Mouse (Mus musculus): ENCODE measurements around the gene Zfp661. TPM values are rescaled to one million over a fixed set of nuclear protein-coding genes. Genes with fewer than 3 reads are reported as not detected.

The Zfp661 gene
- 0.69 and 3.6 TPM in 2 replicates for total RNA-seq (2014; rRNA removed; ENCODE audit: low replicate concordance)
- 1.4 and 1.6 TPM in 2 replicates for polyA plus RNA-seq (2015; fragmentation: Nextera tagmentation; extraction: Ambion mirVana)

DNA sequence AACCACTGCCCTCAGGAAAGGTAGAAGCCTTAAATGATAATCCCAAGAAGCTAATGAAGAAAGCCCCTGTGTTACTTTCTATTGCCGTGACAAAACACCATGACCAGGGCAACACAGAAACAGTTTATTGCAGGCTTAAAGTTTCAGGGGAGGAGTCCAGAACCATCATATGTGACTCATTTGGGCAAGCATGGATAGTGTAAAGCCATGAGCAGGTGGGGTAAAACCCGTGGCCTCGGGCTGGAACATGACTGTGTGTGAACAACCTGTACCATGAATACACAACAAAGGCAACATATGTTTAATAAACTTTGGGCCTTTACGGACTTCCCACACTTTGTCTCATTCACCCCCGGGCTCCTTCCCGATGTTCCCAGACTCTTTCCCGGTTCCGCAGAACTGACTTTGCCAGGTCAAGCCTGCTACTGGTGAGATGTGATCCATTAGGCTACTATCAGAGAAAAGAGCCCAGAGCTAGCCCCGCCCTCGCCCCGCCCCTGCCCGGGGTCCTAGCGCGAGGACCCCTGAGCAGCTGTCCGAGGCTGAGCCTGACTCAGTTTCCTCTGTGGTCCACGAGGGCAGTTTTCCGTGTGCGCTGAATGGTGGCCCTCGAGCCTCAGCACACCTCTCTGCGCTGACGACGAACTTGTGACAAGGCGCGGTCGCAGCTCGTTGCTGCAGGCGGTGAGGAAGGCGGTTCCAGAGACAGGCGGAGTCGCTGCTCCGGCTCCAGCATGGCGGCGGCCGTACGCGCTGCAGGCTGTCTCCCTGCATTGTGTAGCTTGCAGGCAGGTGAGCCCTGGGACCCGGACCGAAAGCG, at the start of gene Zfp661, which contains the start of gene Mrps5:
Zfp661 (minus strand) TSS at position 401 of the 820 bp plus-strand sequence.
Mrps5 (plus strand) TSS at position 529 of the 820 bp plus-strand sequence.
- 5% methylated on average over 39 of the region's 39 CpGs for WGBS
- TF ChIP-seq EP300 (IDR thresholded peaks at IDR 0.05; ENCODE audit: low read depth) = peak; percentile 98
- TF ChIP-seq CTCF (IDR thresholded peaks at IDR 0.05; ENCODE audit: low read depth) = no peak

DNA sequence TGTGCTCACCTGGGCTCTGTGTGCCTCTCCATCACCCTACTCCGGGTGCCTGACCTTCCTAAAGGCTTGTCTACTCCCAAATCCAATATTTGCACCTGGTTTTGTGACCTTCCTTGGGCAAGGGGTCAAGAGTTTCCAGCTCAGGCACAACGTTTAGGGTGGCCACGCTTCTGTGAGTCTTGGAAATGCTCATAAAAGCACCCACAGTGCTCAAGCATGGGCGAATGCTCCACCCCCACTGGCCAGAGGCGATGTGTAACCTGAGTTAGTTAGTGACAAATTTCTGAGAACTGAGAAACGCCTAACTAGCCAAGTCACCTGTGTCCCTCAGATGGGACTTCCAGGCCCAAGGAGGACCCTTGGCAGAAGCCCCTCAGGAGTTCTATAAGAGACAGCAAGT, 48.7 kb upstream of the Zfp661 start:
- Histone ChIP-seq H3K9me3 (replicated peaks; ENCODE audit: control insufficient read depth, low read length) (no peaks in the 10 kb centered on the region), H3K4me1 (ENCODE audit: control insufficient read depth, insufficient read depth) (no peaks in the 10 kb centered on the region), H3K27me3 (ENCODE audit: control insufficient read depth, insufficient read depth, low read length) (no peaks in the 10 kb centered on the region), H3K27ac (ENCODE audit: low read depth) (no peak overlapping the region), H3K4me3 (ENCODE audit: low read depth, low read length) (no peak overlapping the region), H3K36me3 (replicated peaks; ENCODE audit: control insufficient read depth, insufficient read depth, low read length) (no peaks in the 10 kb centered on the region), H3K4me2 (ENCODE audit: low read depth, low read length) (no peak overlapping the region), H3K9ac (replicated peaks; ENCODE audit: low read depth, low read length) (no peak overlapping the region)
- no peak for DNase-seq (ENCODE audit: low spot score)
- no peak for ATAC-seq (ENCODE audit: insufficient read depth, low read depth)
- 64% methylated on average over 6 of the region's 6 CpGs for WGBS
- TF ChIP-seq EP300 (IDR thresholded peaks at IDR 0.05; ENCODE audit: low read depth) = no peak
- no peak for TF ChIP-seq CTCF (IDR thresholded peaks at IDR 0.05; ENCODE audit: low read depth)

More for the DNA sequence above, at the start of gene Zfp661, which contains the start of gene Mrps5:
- peak; percentile 69 for DNase-seq (ENCODE audit: low spot score)
- peak; percentile 77 for ATAC-seq (ENCODE audit: insufficient read depth, low read depth)
- H3K9me3 ChIP-seq (replicated peaks; ENCODE audit: control insufficient read depth, low read length) = no peaks in the 10 kb centered on the region
- peak within 1 kb of the TSS; percentile 86 for H3K27ac ChIP-seq (ENCODE audit: low read depth)
- H3K4me2 ChIP-seq (ENCODE audit: low read depth, low read length) = peak within 1 kb of the TSS; percentile 83
- no peaks in the 10 kb centered on the region for H3K27me3 ChIP-seq (ENCODE audit: control insufficient read depth, insufficient read depth, low read length)
- H3K4me3 ChIP-seq (ENCODE audit: low read depth, low read length) = peak within 1 kb of the TSS; percentile 94
- H3K9ac ChIP-seq (replicated peaks; ENCODE audit: low read depth, low read length) = peak within 1 kb of the TSS; percentile 93
- peaks cover 10% of the 10 kb centered on the region; the same call in 1 of the 2 replicates for H3K36me3 ChIP-seq (replicated peaks; ENCODE audit: control insufficient read depth, insufficient read depth, low read length)
- peaks cover 17% of the 10 kb centered on the region for H3K4me1 ChIP-seq (ENCODE audit: control insufficient read depth, insufficient read depth)

DNA sequence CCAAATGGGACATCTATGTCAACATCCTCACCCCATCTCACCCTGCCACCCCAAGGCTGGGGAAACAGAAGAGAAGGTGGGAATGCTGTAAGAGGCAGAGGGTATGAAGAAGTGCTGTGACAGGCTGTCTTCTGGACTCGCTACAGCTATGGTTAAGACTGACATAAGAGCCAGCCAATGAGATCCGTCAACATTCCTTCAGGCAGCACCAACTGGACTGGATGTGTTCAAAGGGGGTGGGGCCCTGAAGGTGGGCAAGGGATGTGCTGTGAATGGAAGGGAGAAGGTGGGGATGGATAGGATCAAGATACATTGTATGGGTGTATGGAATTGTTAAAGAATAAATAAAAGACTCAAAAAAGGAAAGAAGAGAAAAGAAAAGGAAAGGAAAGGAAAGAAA, 45.7 kb upstream of the Zfp661 start:
- ATAC-seq (ENCODE audit: insufficient read depth, low read depth) (no peak), DNase-seq (ENCODE audit: low spot score) (no peak)
- H3K4me1 ChIP-seq (ENCODE audit: control insufficient read depth, insufficient read depth) = no peaks in the 10 kb centered on the region
- H3K4me3 ChIP-seq (ENCODE audit: low read depth, low read length) = no peak overlapping the region
- 54% methylated on average over 2 of the region's 2 CpGs for WGBS
- no peak overlapping the region for H3K4me2 ChIP-seq (ENCODE audit: low read depth, low read length)
- H3K27me3 ChIP-seq (ENCODE audit: control insufficient read depth, insufficient read depth, low read length) = no peaks in the 10 kb centered on the region
- TF ChIP-seq EP300 (IDR thresholded peaks at IDR 0.05; ENCODE audit: low read depth) (no peak), CTCF (IDR thresholded peaks at IDR 0.05; ENCODE audit: low read depth) (no peak)
- H3K9me3 ChIP-seq (replicated peaks; ENCODE audit: control insufficient read depth, low read length) = no peaks in the 10 kb centered on the region
- H3K36me3 ChIP-seq (replicated peaks; ENCODE audit: control insufficient read depth, insufficient read depth, low read length) = no peaks in the 10 kb centered on the region
- H3K9ac ChIP-seq (replicated peaks; ENCODE audit: low read depth, low read length) = no peak overlapping the region
- H3K27ac ChIP-seq (ENCODE audit: low read depth) = no peak overlapping the region

DNA sequence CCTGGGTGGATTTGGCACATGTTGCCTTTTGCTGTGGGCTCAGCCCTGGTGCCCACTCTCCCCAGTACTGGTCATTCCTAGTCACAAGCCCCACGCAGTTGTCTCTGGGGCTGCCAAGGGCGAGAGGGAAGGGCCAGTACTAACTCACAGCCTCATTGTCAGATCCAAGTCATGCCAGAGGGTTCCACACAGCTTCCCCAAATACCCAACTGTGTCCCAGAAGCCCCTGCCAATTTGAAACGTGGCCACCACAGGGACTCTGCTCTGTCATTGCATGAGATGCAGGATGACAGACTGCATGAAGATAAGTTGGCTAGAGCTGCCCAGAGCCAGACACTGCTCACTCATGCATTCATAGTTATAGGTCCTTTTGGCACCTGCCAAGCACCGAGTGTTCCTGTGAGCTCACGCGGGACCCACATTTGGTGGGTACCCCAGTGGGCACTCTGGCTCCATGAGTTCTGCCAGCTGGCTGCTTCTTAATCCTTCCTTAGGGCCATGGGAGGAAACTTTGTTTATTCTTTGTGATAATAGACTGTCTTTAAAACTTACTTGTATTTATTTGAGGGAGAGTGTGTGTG, 41.2 kb upstream of the Zfp661 start:
- TF ChIP-seq EP300 (IDR thresholded peaks at IDR 0.05; ENCODE audit: low read depth) (no peak), CTCF (IDR thresholded peaks at IDR 0.05; ENCODE audit: low read depth) (no peak)
- H3K4me3 ChIP-seq (ENCODE audit: low read depth, low read length) = no peak overlapping the region
- H3K9me3 ChIP-seq (replicated peaks; ENCODE audit: control insufficient read depth, low read length) = no peaks in the 10 kb centered on the region
- DNase-seq (ENCODE audit: low spot score) = no peak
- no peaks in the 10 kb centered on the region for H3K36me3 ChIP-seq (replicated peaks; ENCODE audit: control insufficient read depth, insufficient read depth, low read length)
- no peak overlapping the region for H3K9ac ChIP-seq (replicated peaks; ENCODE audit: low read depth, low read length)
- no peaks in the 10 kb centered on the region for H3K4me1 ChIP-seq (ENCODE audit: control insufficient read depth, insufficient read depth)
- no peaks in the 10 kb centered on the region for H3K27me3 ChIP-seq (ENCODE audit: control insufficient read depth, insufficient read depth, low read length)
- WGBS = 68% methylated on average over 6 of the region's 6 CpGs
- no peak overlapping the region for H3K27ac ChIP-seq (ENCODE audit: low read depth)
- no peak for ATAC-seq (ENCODE audit: insufficient read depth, low read depth)
- H3K4me2 ChIP-seq (ENCODE audit: low read depth, low read length) = no peak overlapping the region

DNA sequence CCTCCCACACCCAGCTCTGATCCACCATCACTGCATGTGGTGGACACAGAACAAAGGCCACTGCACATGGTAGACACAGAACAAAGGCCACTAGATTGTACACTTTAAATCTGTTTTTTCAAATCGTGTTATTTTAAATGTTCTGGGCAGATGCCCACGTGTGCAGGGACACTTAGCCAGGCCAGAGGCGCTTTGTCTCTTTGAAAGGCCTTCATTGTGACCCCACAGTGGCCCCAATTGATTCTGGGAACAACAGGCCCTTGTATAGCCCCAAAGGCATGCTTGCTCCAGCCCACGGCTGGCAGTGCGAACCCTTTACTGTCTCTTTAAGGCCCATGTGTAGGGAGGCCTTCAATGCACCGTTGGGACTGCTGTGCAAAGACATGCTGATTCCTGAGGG, 40.5 kb upstream of the Zfp661 start:
- ATAC-seq (ENCODE audit: insufficient read depth, low read depth) (no peak), DNase-seq (ENCODE audit: low spot score) (no peak)
- Histone ChIP-seq H3K27me3 (ENCODE audit: control insufficient read depth, insufficient read depth, low read length) (no peaks in the 10 kb centered on the region), H3K4me1 (ENCODE audit: control insufficient read depth, insufficient read depth) (no peaks in the 10 kb centered on the region), H3K4me3 (ENCODE audit: low read depth, low read length) (no peak overlapping the region), H3K36me3 (replicated peaks; ENCODE audit: control insufficient read depth, insufficient read depth, low read length) (no peaks in the 10 kb centered on the region), H3K27ac (ENCODE audit: low read depth) (no peak overlapping the region), H3K9ac (replicated peaks; ENCODE audit: low read depth, low read length) (no peak overlapping the region), H3K4me2 (ENCODE audit: low read depth, low read length) (no peak overlapping the region), H3K9me3 (replicated peaks; ENCODE audit: control insufficient read depth, low read length) (no peaks in the 10 kb centered on the region)
- WGBS = 74% methylated on average over 6 of the region's 6 CpGs
- TF ChIP-seq CTCF (IDR thresholded peaks at IDR 0.05; ENCODE audit: low read depth) (no peak), EP300 (IDR thresholded peaks at IDR 0.05; ENCODE audit: low read depth) (no peak)
